Mouse (Mus musculus) midbrain, postnatal 0 days (tissue): ENCODE measurements around the gene Cd27. TPM values are rescaled to one million over a fixed set of nuclear protein-coding genes. Genes with fewer than 3 reads are reported as not detected.

ENCODE experiments used
- ATAC-seq: fragments of 200-750 bp; cut with Nextera tagmentation; 2 replicates; pipeline ENCODE4 v1.8.0; 2017; ENCODE audit warnings: moderate number of reproducible peaks, mild to moderate bottlenecking, moderate TSS enrichment, moderate library complexity; ENCODE audit not compliant: low FRiP score
- DNase-seq: peaks from one replicate; pipeline ENCODE4 v3.0.0-alpha.2; 2015; ENCODE audit warnings: low spot score
- H3K27ac ChIP-seq: fragments of 300-500 bp; sonication (generic); 2 replicates; pipeline ENCODE4 v1.5.1; 2014; ENCODE audit warnings: low read depth, mild to moderate bottlenecking, low read length, mixed read lengths
- H3K27me3 ChIP-seq: fragments of 300-500 bp; sonication (generic); 2 replicates; pipeline ENCODE4 v1.6.1; 2014; ENCODE audit warnings: low read length, control low read depth, mixed read lengths; ENCODE audit not compliant: insufficient read depth
- H3K36me3 ChIP-seq: fragments of 300-500 bp; sonication (generic); 2 replicates; pipeline ENCODE4 v1.6.1; 2014; ENCODE audit warnings: low read length, control low read depth, mixed read lengths; ENCODE audit not compliant: insufficient read depth
- H3K4me1 ChIP-seq: fragments of 300-500 bp; sonication (generic); 2 replicates; pipeline ENCODE4 v1.6.1; 2014; ENCODE audit warnings: mild to moderate bottlenecking, control low read depth, antibody characterized with exemption, low read length, mixed read lengths; ENCODE audit not compliant: insufficient read depth
- H3K4me2 ChIP-seq: fragments of 300-500 bp; sonication (generic); 2 replicates; pipeline ENCODE4 v1.6.1; 2014; ENCODE audit warnings: low read depth, mild to moderate bottlenecking, low read length, mixed read lengths; ENCODE audit not compliant: poor library complexity, severe bottlenecking
- H3K4me3 ChIP-seq: fragments of 300-500 bp; sonication (generic); 2 replicates; pipeline ENCODE4 v1.5.1; 2014; ENCODE audit warnings: low read depth, mild to moderate bottlenecking, low read length, moderate library complexity
- H3K9ac ChIP-seq: fragments of 300-500 bp; sonication (generic); replicated peaks from 2 replicates; pipeline ENCODE4 v1.6.1; 2014; ENCODE audit warnings: mild to moderate bottlenecking, low read length, moderate library complexity, mixed read lengths; ENCODE audit not compliant: poor library complexity, severe bottlenecking
- H3K9me3 ChIP-seq: fragments of 300-500 bp; sonication (generic); 2 replicates; pipeline ENCODE4 v1.6.1; 2016; ENCODE audit warnings: low read length, control low read depth
- CTCF ChIP-seq: IDR thresholded peaks from 2 replicates; pipeline ENCODE4 v1.5.1; 2016; ENCODE audit warnings: antibody characterized with exemption, mild to moderate bottlenecking
- WGBS: fragments of 180-500 bp; shearing (Covaris S2); extraction: QIAGEN DNeasy Blood & Tissue Kit; methylation state at CpG from one replicate; pipeline ENCODE4 v1.1.7; 2014; 5-methylcytosine and 5-hydroxymethylcytosine counted together
- polyA plus RNA-seq: library from polyadenylated mRNA; unstranded; fragments of >200 nt; fragmentation: Nextera tagmentation; extraction: Ambion mirVana; gene quantifications from 2 replicates; pipeline ENCODE4 v1.2.1, GENCODE M21; 2015
- total RNA-seq: library from RNA; depleted of rRNA; stranded (reverse); fragments of >200 nt; gene quantifications from 2 replicates; pipeline ENCODE4 v1.2.3, GENCODE M21; 2014

The Cd27 gene
- total and polyA plus RNA-seq, 2 experiments from 2014 or later: 0.70 TPM; not detected in 1

- DNase-seq (no peak), ATAC-seq (no peak)
- WGBS: 84% methylated on average over 6 of the region's 6 CpGs
- H3K4me1 ChIP-seq: 0 out of 2 replicates have a peak, but pooled peaks cover 6% of the 10 kb centered on the region
- no peaks in the 10 kb centered on the region for H3K36me3 ChIP-seq
- H3K27ac ChIP-seq: no peak overlapping the region
- H3K4me2 ChIP-seq: no peak overlapping the region
- no peaks in the 10 kb centered on the region for H3K9me3 ChIP-seq
- H3K9ac ChIP-seq: no peak overlapping the region
- no peak for TF ChIP-seq CTCF
- H3K27me3 ChIP-seq: no peaks in the 10 kb centered on the region
- H3K4me3 ChIP-seq: no peak overlapping the region
Observed at GRCm38 (mm10) chr6:125213715-125214114, 23.1 kb downstream of the Cd27 start.

- TF ChIP-seq CTCF: no peak
- Histone ChIP-seq H3K9me3 (no peaks in the 10 kb centered on the region), H3K27ac (no peak overlapping the region), H3K9ac (no peak overlapping the region), H3K36me3 (no peaks in the 10 kb centered on the region), H3K4me3 (no peak overlapping the region), H3K27me3 (no peaks in the 10 kb centered on the region), H3K4me1 (0 out of 2 replicates have a peak, but pooled peaks cover 6% of the 10 kb centered on the region), H3K4me2 (no peak overlapping the region)
- WGBS: 69% methylated on average over 6 of the region's 6 CpGs
- DNase-seq (no peak), ATAC-seq (no peak)
Observed at GRCm38 (mm10) chr6:125213129-125213528, 23.7 kb downstream of the Cd27 start.

DNA sequence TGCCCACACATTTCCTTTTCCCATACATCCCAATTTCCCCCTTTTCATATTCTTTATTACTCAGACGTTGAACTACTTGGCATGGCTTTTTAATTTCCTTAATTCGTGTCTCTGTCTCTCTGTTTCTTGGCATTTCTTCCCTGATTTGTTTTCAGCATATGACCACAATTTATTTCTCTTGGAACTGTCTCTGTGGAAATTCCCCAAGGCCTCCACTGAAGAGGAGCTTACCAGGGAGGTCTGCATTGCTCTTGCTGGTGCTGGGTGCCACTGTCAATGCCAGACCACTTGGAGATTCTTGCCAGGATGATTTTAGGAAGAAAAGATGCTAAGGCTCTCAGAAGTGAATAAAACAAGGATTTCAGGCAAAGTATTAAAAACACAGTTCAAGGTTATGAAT, 24.2 kb downstream of the Cd27 start:
- DNase-seq: no peak
- Histone ChIP-seq H3K36me3 (no peaks in the 10 kb centered on the region), H3K9me3 (no peaks in the 10 kb centered on the region)

DNA sequence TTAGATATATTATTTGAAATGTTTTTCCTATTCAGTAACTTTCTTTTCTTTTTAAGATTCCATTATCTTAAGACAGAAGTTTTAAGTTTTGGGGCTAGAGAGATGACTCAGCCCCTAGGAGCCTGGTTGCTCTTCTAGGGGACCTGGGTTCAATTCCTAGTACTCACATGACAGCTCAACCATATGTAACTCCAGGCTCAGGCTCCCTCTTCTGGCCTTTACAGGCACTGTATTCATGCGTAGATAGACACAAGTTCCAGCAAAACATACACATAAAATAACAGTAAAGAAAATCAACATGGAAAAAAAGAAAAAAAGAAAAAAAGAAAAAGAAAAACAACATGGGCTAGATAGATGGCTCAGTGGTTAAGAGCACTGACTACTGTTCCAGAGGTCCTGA, 26.4 kb downstream of the Cd27 start:
- ATAC-seq: no peak
- no peaks in the 10 kb centered on the region for H3K9me3 ChIP-seq
- WGBS: 94% methylated on average over 1 of the region's 1 CpGs

More for the DNA sequence above, 24.2 kb downstream of the Cd27 start:
- ATAC-seq: no peak
- Histone ChIP-seq H3K9ac (no peak overlapping the region), H3K4me3 (no peak overlapping the region), H3K4me2 (no peak overlapping the region), H3K4me1 (0 out of 2 replicates have a peak, but pooled peaks cover 6% of the 10 kb centered on the region), H3K27me3 (no peaks in the 10 kb centered on the region), H3K27ac (no peak overlapping the region)
- WGBS: 47% methylated on average over 2 of the region's 2 CpGs
- TF ChIP-seq CTCF: no peak

DNA sequence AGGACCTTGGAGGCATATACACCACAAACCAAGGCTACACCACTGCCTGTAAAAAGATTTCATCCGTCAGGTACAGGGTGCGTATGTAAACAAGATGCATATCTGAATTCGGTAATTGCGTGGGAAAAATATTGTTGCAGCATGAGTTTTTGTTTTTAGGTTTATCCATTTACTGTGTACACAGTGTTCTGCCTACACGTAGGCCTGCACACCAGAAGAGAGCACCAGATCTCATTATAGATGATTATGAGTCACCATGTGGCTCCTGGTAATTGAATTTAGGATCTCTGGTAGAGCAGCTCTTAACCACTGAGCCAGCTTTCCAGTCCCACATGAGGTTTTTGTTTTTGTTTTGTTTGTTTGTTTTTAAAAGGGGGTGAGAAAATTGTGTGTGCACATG, 39.6 kb downstream of the Cd27 start:
- Histone ChIP-seq H3K9me3 (no peaks in the 10 kb centered on the region), H3K27me3 (no peaks in the 10 kb centered on the region), H3K4me2 (no peak overlapping the region), H3K4me1 (no peaks in the 10 kb centered on the region), H3K4me3 (no peak overlapping the region), H3K27ac (no peak overlapping the region), H3K36me3 (no peaks in the 10 kb centered on the region; the same call in none of the 2 replicates), H3K9ac (no peak overlapping the region)
- ATAC-seq: no peak
- no peak for DNase-seq
- no peak for TF ChIP-seq CTCF
- 82% methylated on average over 5 of the region's 5 CpGs for WGBS

More for the DNA sequence above, 26.4 kb downstream of the Cd27 start:
- H3K4me1 ChIP-seq: no peaks in the 10 kb centered on the region
- no peak for TF ChIP-seq CTCF
- no peak for DNase-seq
- H3K27ac ChIP-seq: no peak overlapping the region
- no peaks in the 10 kb centered on the region for H3K27me3 ChIP-seq
- H3K36me3 ChIP-seq: no peaks in the 10 kb centered on the region
- H3K9ac ChIP-seq: no peak overlapping the region
- no peak overlapping the region for H3K4me3 ChIP-seq
- no peak overlapping the region for H3K4me2 ChIP-seq

GRCm38 (mm10) chr6:125196301-125196700, 40.5 kb downstream of the Cd27 start:
- Histone ChIP-seq H3K9ac (no peak overlapping the region), H3K4me1 (no peaks in the 10 kb centered on the region), H3K36me3 (no peaks in the 10 kb centered on the region; the same call in none of the 2 replicates), H3K27ac (no peak overlapping the region), H3K4me2 (no peak overlapping the region), H3K4me3 (no peak overlapping the region), H3K9me3 (no peaks in the 10 kb centered on the region), H3K27me3 (no peaks in the 10 kb centered on the region)
- no peak for TF ChIP-seq CTCF
- peak; percentile 11 for DNase-seq
- ATAC-seq: no peak
- WGBS: 24% methylated on average over 3 of the region's 3 CpGs
